Mouse (Mus musculus): ENCODE measurements around the gene Gm17416.
A peak's percentile ranks its signal among the peaks of the same experiment; 100 is the strongest.

Gm17416 gene

GRCm38 (mm10) chr2:152607746-152608145 is 38.6 kb downstream of the Gm17416 start:
- DNase-seq (ENCODE audit: low spot score in 2 of 2), result no peak

GRCm38 (mm10) chr2:152608719-152609118 is 39.6 kb downstream of the Gm17416 start:
- DNase-seq (ENCODE audit: low spot score in 2 of 2), result no peak

- no peak for DNase-seq (ENCODE audit: low spot score in 2 of 2)
These were observed 43.1 kb downstream of the Gm17416 start for GRCm38 (mm10) chr2:152612193-152612592.

- DNase-seq (ENCODE audit: low spot score in 2 of 2), result peak in 1 of 2 experiments; percentile 55
These were observed 46.4 kb downstream of the Gm17416 start for GRCm38 (mm10) chr2:152615563-152615962.

- no peak for DNase-seq (ENCODE audit: low spot score in 2 of 2)
These were observed 47.3 kb downstream of the Gm17416 start for GRCm38 (mm10) chr2:152616470-152616869.

- no peak for DNase-seq (ENCODE audit: low spot score in 2 of 2)
These were observed 48.2 kb downstream of the Gm17416 start for GRCm38 (mm10) chr2:152617374-152617773.

Measured in frontal cortex, postnatal 14 days (tissue).